In the genomic region with DNA sequence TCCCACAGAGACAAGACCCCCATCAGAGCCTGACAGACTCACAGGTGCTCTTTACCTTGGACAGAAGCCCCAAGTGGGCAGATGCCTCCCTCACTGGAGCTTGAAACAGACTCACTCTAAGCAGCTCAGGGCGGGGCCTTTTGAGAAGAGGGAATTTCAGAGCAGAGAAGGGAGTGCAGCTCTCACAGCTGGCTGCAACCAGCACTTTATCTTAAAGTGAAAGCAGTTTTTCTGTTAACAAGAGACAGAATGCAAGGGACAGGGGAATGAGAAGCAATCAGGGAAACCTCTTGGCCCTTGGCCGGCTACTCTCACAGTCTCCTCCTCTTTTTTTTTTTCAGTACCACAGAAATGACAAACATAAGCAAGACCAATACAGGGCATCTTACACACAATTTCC, we compare ENCODE assay signal across 10 mouse cellular contexts. TPM values are rescaled to one million over a fixed set of nuclear protein-coding genes. Genes with fewer than 3 reads are reported as not detected.
DNase-seq lines count a peak whose midpoint lies in the region; ATAC-seq lines count a peak whose summit lies in the region.
"Had no signal": no experiment of that assay in that cellular context is flagged by ENCODE, and none has a peak within 500 bp of the region (broad histone marks: within the 10 kb centered on the region; RNA-seq: fewer than 3 reads in every experiment).

No protein-coding gene starts in this region.

- no peaks in the 10 kb centered on the region for H3K9me3 ChIP-seq in heart, embryonic 11.5 days (replicated peaks; ENCODE audit: control insufficient read depth, low read length)
- H3K9me3 ChIP-seq in midbrain, embryonic 13.5 days, result no peaks in the 10 kb centered on the region

- H3K4me3 ChIP-seq in heart, embryonic 11.5 days (ENCODE audit: low read depth, low read length), result no peak overlapping the region
- no peak overlapping the region for H3K4me3 ChIP-seq in midbrain, embryonic 13.5 days (replicated peaks)
- H3K4me3 ChIP-seq: erythroblast, embryonic 14.5 days; myocyte had no signal

- H3K27me3 ChIP-seq in heart, embryonic 11.5 days (ENCODE audit: control insufficient read depth, insufficient read depth, low read length), result no peaks in the 10 kb centered on the region
- H3K27me3 ChIP-seq in midbrain, embryonic 13.5 days, result no peaks in the 10 kb centered on the region

- no peaks in the 10 kb centered on the region for H3K36me3 ChIP-seq in heart, embryonic 11.5 days (ENCODE audit: control insufficient read depth, insufficient read depth, low read length)
- H3K36me3 ChIP-seq in midbrain, embryonic 13.5 days, result no peaks in the 10 kb centered on the region

- no peak overlapping the region for H3K27ac ChIP-seq in heart, embryonic 11.5 days (ENCODE audit: low read depth, low read length)
- no peak overlapping the region for H3K27ac ChIP-seq in midbrain, embryonic 13.5 days

- no peak overlapping the region for H3K9ac ChIP-seq in heart, embryonic 11.5 days (ENCODE audit: low read depth, low read length)
- no peak overlapping the region for H3K9ac ChIP-seq in midbrain, embryonic 13.5 days (replicated peaks)

- no peak overlapping the region; the same call in 1 of the 2 replicates for H3K4me2 ChIP-seq in heart, embryonic 11.5 days
- H3K4me2 ChIP-seq in midbrain, embryonic 13.5 days (replicated peaks), result no peak overlapping the region

- H3K4me1 ChIP-seq in heart, embryonic 11.5 days (ENCODE audit: control insufficient read depth, insufficient read depth, low read length), result no peaks in the 10 kb centered on the region
- no peaks in the 10 kb centered on the region for H3K4me1 ChIP-seq in midbrain, embryonic 13.5 days (replicated peaks)

- peak; percentile 60 to 76 for DNase-seq in heart, adult 18-20 months
- DNase-seq in gastrocnemius, postnatal 14 days, result peak; percentile 27
- DNase-seq in liver, result peak; percentile 12
- DNase-seq in testis, postnatal 14 days (ENCODE audit: low spot score), result peak; percentile 27
- DNase-seq in cerebellum, postnatal 14 days, result no peak
- DNase-seq in frontal cortex, postnatal 36 days (ENCODE audit: low spot score in 2 of 2), result no peak

- no peak for ATAC-seq in heart, embryonic 11.5 days (replicated peaks; ENCODE audit: insufficient number of reproducible peaks, low FRiP score, low TSS enrichment)
- ATAC-seq in midbrain, embryonic 13.5 days, result no peak

- WGBS in heart, embryonic 11.5 days (ENCODE audit: insufficient replicate concordance), result 13% methylated on average over 2 of the region's 2 CpGs
- 28% methylated on average over 2 of the region's 2 CpGs for WGBS in midbrain, embryonic 13.5 days

- intact Hi-C loops in gastrocnemius, postnatal 14 days (cut with DNase I; ENCODE audit: low total_unique reads), result no loop called here

RNA-seq across cellular contexts. Expression of gene B3galnt1, which starts 56.2 kb away (rescaled TPM):
- 1 to 10 TPM; 1.8 to 1.9 TPM for total RNA-seq in heart, adult 18-20 months (2021)
- polyA plus RNA-seq in heart, embryonic 11.5 days (2014; fragmentation: Nextera tagmentation; extraction: Ambion mirVana), result 29.3 and 33.4 TPM in 2 replicates
- total RNA-seq in gastrocnemius, postnatal 14 days (2021), result 1 to 10 TPM; 3.7 to 6.7 TPM
- 64.6 and 69.5 TPM in 2 replicates for polyA plus RNA-seq in midbrain, embryonic 13.5 days (2015; fragmentation: Nextera tagmentation; extraction: Ambion mirVana)
- polyA plus RNA-seq: erythroblast, embryonic 14.5 days had no signal

Comparison
In these comparisons a context has a peak if more than half of its experiments do, and no peak if none do; other contexts are left out.
1. DNase-seq: peak in heart, adult 18-20 months (2 of 2), gastrocnemius, postnatal 14 days (single experiment), liver (single experiment) and testis, postnatal 14 days (single experiment); none in cerebellum, postnatal 14 days (0 of 2) and frontal cortex, postnatal 36 days (0 of 2).